Mouse (Mus musculus) ES-Bruce4 (cell line): ENCODE data around the gene N4bp1. TPM values are rescaled to one million over a fixed set of nuclear protein-coding genes. Genes with fewer than 3 reads are reported as not detected.

Experiments
- H3K27ac ChIP-seq: 2 replicates; pipeline ENCODE4 v1.5.1; 2012; ENCODE audit warnings: low read length, inconsistent platforms; ENCODE audit not compliant: insufficient read depth
- H3K27me3 ChIP-seq: 2 replicates; pipeline ENCODE4 v1.6.1; 2012; ENCODE audit warnings: mild to moderate bottlenecking, low read length, inconsistent platforms; ENCODE audit not compliant: control insufficient read depth, poor library complexity, insufficient read depth, severe bottlenecking
- H3K36me3 ChIP-seq: 2 replicates; pipeline ENCODE4 v1.6.1; 2012; ENCODE audit warnings: inconsistent platforms, mild to moderate bottlenecking, low read length, moderate library complexity; ENCODE audit not compliant: control insufficient read depth, poor library complexity, insufficient read depth, severe bottlenecking
- H3K4me1 ChIP-seq: one replicate; pipeline ENCODE4 v1.8.1; 2011; ENCODE audit warnings: low read length; ENCODE audit not compliant: control insufficient read depth, insufficient read depth
- H3K4me3 ChIP-seq: 2 replicates; pipeline ENCODE4 v1.5.1; 2011; ENCODE audit warnings: low read depth, mild to moderate bottlenecking, low read length
- H3K9ac ChIP-seq: 2 replicates; pipeline ENCODE4 v1.6.1; 2012; ENCODE audit warnings: low read depth, mild to moderate bottlenecking, inconsistent platforms; ENCODE audit not compliant: poor library complexity, severe bottlenecking
- H3K9me3 ChIP-seq: replicated peaks from 2 replicates; pipeline ENCODE4 v1.6.1; 2012; ENCODE audit warnings: mild to moderate bottlenecking, low read length, inconsistent platforms; ENCODE audit not compliant: control insufficient read depth, poor library complexity, insufficient read depth, severe bottlenecking
- CTCF ChIP-seq: IDR thresholded peaks from one replicate; pipeline ENCODE4 v1.8.1; 2011; ENCODE audit warnings: low read depth, low read length
- EP300 ChIP-seq: IDR thresholded peaks from 2 replicates; pipeline ENCODE4 v1.6.1; 2011; ENCODE audit warnings: low read depth, low read length; ENCODE audit not compliant: insufficient read depth
- POLR2A ChIP-seq: IDR thresholded peaks from one replicate; pipeline ENCODE4 v1.8.1; 2011; ENCODE audit warnings: low read length; ENCODE audit not compliant: insufficient read depth
- polyA plus RNA-seq: library from polyadenylated mRNA; stranded (reverse); fragments of >200 nt; gene quantifications from 2 replicates; pipeline ENCODE4 v1.2.4, GENCODE M21; 2011; ENCODE audit warnings: low read depth; ENCODE audit not compliant: missing spikeins, insufficient read depth, insufficient read length

The N4bp1 gene
- polyA plus RNA-seq, 1 experiment: 80.3 TPM

- Histone ChIP-seq H3K9me3 (no peaks in the 10 kb centered on the region), H3K27me3 (no peaks in the 10 kb centered on the region), H3K4me1 (no peaks in the 10 kb centered on the region), H3K36me3 (no peaks in the 10 kb centered on the region), H3K9ac (no peak overlapping the region), H3K4me3 (no peak overlapping the region), H3K27ac (peak overlapping the region; percentile 64; the same call in 1 of the 2 replicates)
- TF ChIP-seq EP300: no peak
- TF ChIP-seq POLR2A: no peak
- TF ChIP-seq CTCF: no peak
These were observed 10.3 kb upstream of the N4bp1 start for GRCm38 (mm10) chr8:86895390-86895789.

- H3K9me3 ChIP-seq: no peaks in the 10 kb centered on the region
These were observed 9.2 kb upstream of the N4bp1 start for GRCm38 (mm10) chr8:86894194-86894761.

GRCm38 (mm10) chr8:86893554-86893953 is 8.5 kb upstream of the N4bp1 start:
- TF ChIP-seq POLR2A (no peak), EP300 (no peak), CTCF (no peak)
- 0 out of 2 replicates have a peak overlapping the region, but pooled peaks have one; percentile 14 for H3K27ac ChIP-seq
- no peak overlapping the region for H3K4me3 ChIP-seq
- no peaks in the 10 kb centered on the region for H3K36me3 ChIP-seq
- no peaks in the 10 kb centered on the region for H3K9me3 ChIP-seq
- H3K4me1 ChIP-seq: peaks cover 3% of the 10 kb centered on the region
- H3K9ac ChIP-seq: no peak overlapping the region
- no peaks in the 10 kb centered on the region for H3K27me3 ChIP-seq

More at GRCm38 (mm10) chr8:86894194-86894761, 9.2 kb upstream of the N4bp1 start:
- H3K4me3 ChIP-seq: no peak overlapping the region
- H3K27me3 ChIP-seq: no peaks in the 10 kb centered on the region
- H3K27ac ChIP-seq: peak overlapping the region; percentile 64
- H3K9ac ChIP-seq: no peak overlapping the region
- H3K36me3 ChIP-seq: no peaks in the 10 kb centered on the region
- H3K4me1 ChIP-seq: no peaks in the 10 kb centered on the region
- no peak for TF ChIP-seq POLR2A
- TF ChIP-seq CTCF: no peak

GRCm38 (mm10) chr8:86891533-86891932 is 6.5 kb upstream of the N4bp1 start:
- Histone ChIP-seq H3K9ac (no peak overlapping the region), H3K4me1 (peaks cover 3% of the 10 kb centered on the region), H3K27ac (no peak overlapping the region), H3K36me3 (no peaks in the 10 kb centered on the region), H3K4me3 (no peak overlapping the region), H3K27me3 (no peaks in the 10 kb centered on the region), H3K9me3 (no peaks in the 10 kb centered on the region)
- TF ChIP-seq CTCF (no peak), POLR2A (no peak), EP300 (no peak)

GRCm38 (mm10) chr8:86888058-86888939 is 3.2 kb upstream of the N4bp1 start:
- peak; percentile 7 for TF ChIP-seq CTCF
- TF ChIP-seq POLR2A: peak; percentile 24
- TF ChIP-seq EP300: peak; percentile 99
- Histone ChIP-seq H3K9ac (peak overlapping the region; percentile 50), H3K9me3 (no peaks in the 10 kb centered on the region), H3K27ac (peak overlapping the region; percentile 99), H3K27me3 (no peaks in the 10 kb centered on the region), H3K4me3 (peak overlapping the region; percentile 20), H3K4me1 (peaks cover 3% of the 10 kb centered on the region), H3K36me3 (no peaks in the 10 kb centered on the region)

GRCm38 (mm10) chr8:86884067-86884466 is 991 bp downstream of the N4bp1 start:
- Histone ChIP-seq H3K9me3 (no peaks in the 10 kb centered on the region), H3K4me1 (peaks cover 5% of the 10 kb centered on the region), H3K27ac (peak overlapping the region; percentile 68), H3K4me3 (peak overlapping the region; percentile 92), H3K27me3 (no peaks in the 10 kb centered on the region), H3K9ac (peak overlapping the region; percentile 92), H3K36me3 (peaks cover 27% of the 10 kb centered on the region)
- TF ChIP-seq EP300: no peak
- no peak for TF ChIP-seq POLR2A
- TF ChIP-seq CTCF: no peak
